Mouse (Mus musculus) limb, embryonic 13.5 days (tissue): ENCODE data around the gene Nfrkb. TPM values are rescaled to one million over a fixed set of nuclear protein-coding genes. Genes with fewer than 3 reads are reported as not detected.

ENCODE experiments used
- ATAC-seq: fragments of 200-750 bp; cut with Nextera tagmentation; 2 replicates; pipeline ENCODE4 v1.8.0; 2017; ENCODE audit warnings: low read depth, moderate number of reproducible peaks, moderate TSS enrichment; ENCODE audit not compliant: low FRiP score
- H3K27ac ChIP-seq: fragments of 300-500 bp; sonication (generic); 2 replicates; pipeline ENCODE4 v1.5.1; 2015; ENCODE audit warnings: inconsistent platforms, mild to moderate bottlenecking, moderate library complexity
- H3K27me3 ChIP-seq: fragments of 300-500 bp; sonication (generic); 2 replicates; pipeline ENCODE4 v1.6.1; 2015; ENCODE audit warnings: mild to moderate bottlenecking, inconsistent platforms
- H3K36me3 ChIP-seq: fragments of 300-500 bp; sonication (generic); 2 replicates; pipeline ENCODE4 v1.6.1; 2015; ENCODE audit warnings: inconsistent platforms, mild to moderate bottlenecking, moderate library complexity
- H3K4me1 ChIP-seq: fragments of 300-500 bp; sonication (generic); 2 replicates; pipeline ENCODE4 v1.6.1; 2015; ENCODE audit warnings: inconsistent platforms
- H3K4me2 ChIP-seq: fragments of 300-500 bp; sonication (generic); replicated peaks from 2 replicates; pipeline ENCODE4 v1.6.1; 2015; ENCODE audit warnings: inconsistent platforms, mild to moderate bottlenecking, moderate library complexity
- H3K4me3 ChIP-seq: fragments of 300-500 bp; sonication (generic); 2 replicates; pipeline ENCODE4 v1.5.1; 2015; ENCODE audit warnings: moderate library complexity, mild to moderate bottlenecking, inconsistent platforms
- H3K9ac ChIP-seq: fragments of 300-500 bp; sonication (generic); 2 replicates; pipeline ENCODE4 v1.6.1; 2015; ENCODE audit warnings: mild to moderate bottlenecking, inconsistent platforms
- H3K9me3 ChIP-seq: fragments of 300-500 bp; sonication (generic); 2 replicates; pipeline ENCODE4 v1.6.1; 2016; ENCODE audit warnings: inconsistent platforms
- WGBS: fragments of 180-500 bp; shearing (Covaris S2); methylation state at CpG from one replicate; pipeline ENCODE4 v1.1.7; 2015; 5-methylcytosine and 5-hydroxymethylcytosine counted together
- polyA plus RNA-seq: library from polyadenylated mRNA; unstranded; fragments of >200 nt; fragmentation: Nextera tagmentation; extraction: Ambion mirVana; gene quantifications from 2 replicates; pipeline ENCODE4 v1.2.1, GENCODE M21; 2015

Gene Nfrkb
- polyA plus RNA-seq, 1 experiment from 2014 or later = 29.0 TPM

DNA sequence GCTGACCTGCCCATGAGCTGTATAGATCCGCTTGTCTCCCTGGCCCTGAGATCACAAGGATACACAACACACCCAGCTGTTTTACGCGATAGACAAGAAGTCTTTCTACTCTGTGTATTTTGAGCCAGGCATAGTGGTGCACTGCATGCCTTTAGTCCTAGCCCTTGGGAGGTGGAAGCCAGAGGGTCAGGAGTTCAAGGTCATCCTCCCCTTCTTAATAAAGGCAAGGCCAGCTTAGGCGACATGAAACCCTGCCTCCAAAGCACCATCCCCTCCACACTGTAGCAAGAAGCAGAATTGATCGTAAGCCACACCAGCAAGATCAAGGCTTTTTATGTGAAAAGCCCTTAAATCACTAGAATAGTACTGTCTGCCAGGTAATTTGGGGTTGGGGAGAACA, 45.8 kb downstream of the Nfrkb start:
- Histone ChIP-seq H3K4me3 (no peak overlapping the region), H3K27me3 (no peaks in the 10 kb centered on the region), H3K4me2 (no peak overlapping the region), H3K9ac (no peak overlapping the region), H3K9me3 (no peaks in the 10 kb centered on the region), H3K4me1 (no peaks in the 10 kb centered on the region), H3K27ac (no peak overlapping the region), H3K36me3 (no peaks in the 10 kb centered on the region)
- 72% methylated on average over 5 of the region's 5 CpGs for WGBS
- ATAC-seq = no peak

DNA sequence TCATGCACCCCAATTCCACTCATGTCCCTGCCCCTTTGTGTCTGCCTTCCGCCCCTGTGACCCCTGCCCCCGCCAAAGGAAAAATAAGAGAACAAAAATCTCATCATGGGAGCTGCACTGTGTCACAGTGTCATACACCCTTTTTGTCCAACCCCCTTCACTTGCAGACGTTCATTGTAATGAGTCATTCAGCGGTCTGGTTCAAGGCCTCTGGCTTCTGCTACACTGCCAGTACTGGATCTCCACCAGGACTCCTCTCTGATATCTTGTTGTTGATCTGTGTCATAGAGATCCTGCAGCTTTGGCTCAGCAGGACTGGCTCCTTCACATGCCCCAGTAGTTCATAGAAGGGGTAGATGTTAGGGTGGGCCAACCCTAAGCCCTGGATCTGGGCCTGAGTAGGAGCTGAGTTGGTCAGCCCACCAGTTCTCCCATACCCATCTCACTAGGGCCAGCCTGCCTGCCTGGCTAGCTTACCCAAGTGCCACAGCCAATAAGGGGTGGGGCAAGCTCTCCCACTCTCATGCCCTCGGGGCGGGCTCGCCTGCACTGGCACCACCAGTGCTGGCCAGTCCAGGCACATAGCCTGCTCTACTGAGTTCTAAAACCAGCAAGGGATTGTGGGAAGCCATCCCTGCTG, 46.5 kb downstream of the Nfrkb start:
- no peak overlapping the region for H3K27ac ChIP-seq
- H3K9me3 ChIP-seq = no peaks in the 10 kb centered on the region
- no peak overlapping the region for H3K4me2 ChIP-seq
- no peaks in the 10 kb centered on the region for H3K27me3 ChIP-seq
- no peaks in the 10 kb centered on the region for H3K4me1 ChIP-seq
- WGBS = 79% methylated on average over 7 of the region's 7 CpGs
- H3K9ac ChIP-seq = no peak overlapping the region
- H3K36me3 ChIP-seq = no peaks in the 10 kb centered on the region
- H3K4me3 ChIP-seq = no peak overlapping the region
- ATAC-seq = no peak

DNA sequence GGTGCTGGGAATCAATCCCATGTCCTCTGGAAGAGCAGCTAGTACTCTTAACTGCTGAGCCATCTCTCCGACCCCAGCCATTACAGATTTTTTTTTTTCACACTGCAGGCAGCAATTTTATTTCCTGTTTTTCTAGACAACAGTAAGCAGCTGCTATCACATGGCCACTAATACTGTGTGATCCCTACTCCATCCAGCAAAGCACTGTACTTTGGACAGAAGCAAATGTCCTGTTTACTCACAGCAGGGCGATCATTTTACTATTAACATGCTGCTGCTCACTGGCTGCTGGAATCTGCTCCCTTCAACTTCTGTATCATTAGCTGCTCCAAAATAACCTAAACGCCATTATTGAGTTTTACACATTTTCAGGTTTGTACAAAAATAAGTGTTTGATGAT, 47.4 kb downstream of the Nfrkb start:
- Histone ChIP-seq H3K36me3 (no peaks in the 10 kb centered on the region), H3K4me3 (no peak overlapping the region), H3K9me3 (no peaks in the 10 kb centered on the region), H3K4me1 (no peaks in the 10 kb centered on the region), H3K9ac (no peak overlapping the region), H3K27ac (no peak overlapping the region), H3K4me2 (no peak overlapping the region), H3K27me3 (no peaks in the 10 kb centered on the region)
- WGBS = 76% methylated on average over 3 of the region's 3 CpGs
- ATAC-seq = no peak

DNA sequence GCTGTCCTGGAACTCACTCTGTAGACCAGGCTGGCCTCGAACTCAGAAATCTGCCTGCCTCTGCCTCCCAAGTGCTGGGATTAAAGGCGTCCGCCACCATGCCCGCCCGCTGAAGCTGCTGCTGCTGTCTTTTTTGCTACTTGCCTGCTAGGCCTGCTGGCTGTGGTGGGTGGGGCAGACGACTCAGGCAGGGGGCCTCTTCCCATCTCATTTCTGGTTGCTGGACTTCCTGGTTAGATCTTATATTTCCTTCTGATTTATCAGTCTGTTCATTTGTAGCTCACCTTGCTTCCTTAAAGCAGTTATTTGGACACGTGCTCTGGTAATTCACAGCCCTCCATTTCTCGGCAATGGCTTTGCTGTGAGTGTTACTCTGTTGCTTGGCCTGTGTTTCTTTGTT, 49.4 kb downstream of the Nfrkb start:
- ATAC-seq = no peak
- Histone ChIP-seq H3K4me2 (no peak overlapping the region), H3K36me3 (no peaks in the 10 kb centered on the region), H3K9ac (no peak overlapping the region), H3K27me3 (no peaks in the 10 kb centered on the region), H3K4me1 (no peaks in the 10 kb centered on the region), H3K27ac (no peak overlapping the region), H3K9me3 (no peaks in the 10 kb centered on the region), H3K4me3 (no peak overlapping the region)
- 86% methylated on average over 8 of the region's 8 CpGs for WGBS

DNA sequence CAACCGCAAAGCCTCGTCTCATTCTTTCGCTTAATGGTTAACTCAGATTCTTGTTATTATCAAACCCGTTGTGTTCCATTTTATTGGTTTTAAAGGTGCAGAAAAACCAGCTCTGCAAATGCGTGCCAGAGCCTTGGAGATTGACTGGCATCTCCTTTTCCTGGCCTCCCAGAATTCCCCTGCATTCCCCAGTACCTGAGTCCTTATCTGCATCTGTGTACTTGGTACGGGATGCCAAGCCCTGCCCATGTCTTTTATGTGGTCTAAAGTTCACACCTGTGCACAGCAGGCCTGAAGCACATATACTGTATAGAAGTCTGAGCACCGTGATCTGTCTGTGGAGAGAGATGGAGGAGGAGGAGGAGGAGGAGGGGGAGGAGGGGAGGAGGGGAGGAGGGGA, 51.9 kb downstream of the Nfrkb start:
- WGBS = 67% methylated on average over 7 of the region's 7 CpGs
- H3K9me3 ChIP-seq = no peaks in the 10 kb centered on the region

DNA sequence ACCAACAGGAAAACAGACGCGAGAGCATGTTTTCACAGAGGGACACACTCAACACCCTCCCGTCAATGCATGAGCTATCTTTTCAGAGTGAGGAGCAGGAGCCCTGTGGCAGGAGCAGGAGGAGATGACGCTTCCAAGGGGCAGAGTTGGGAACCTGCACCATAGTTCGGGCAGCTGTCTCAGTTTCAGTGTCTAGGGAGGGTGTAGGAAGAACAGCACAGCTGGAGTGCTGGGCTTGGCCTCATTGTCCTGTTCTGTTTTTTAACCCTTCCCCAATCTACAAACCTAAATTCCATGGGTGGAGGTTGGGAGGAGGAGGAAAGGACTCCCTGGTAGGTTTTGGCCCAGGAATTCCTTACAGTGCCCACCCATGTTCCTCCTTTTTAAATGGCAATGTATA, 52.8 kb downstream of the Nfrkb start:
- H3K27ac ChIP-seq = no peak overlapping the region
- H3K4me2 ChIP-seq = no peak overlapping the region
- H3K36me3 ChIP-seq = no peaks in the 10 kb centered on the region
- H3K27me3 ChIP-seq = no peaks in the 10 kb centered on the region
- no peaks in the 10 kb centered on the region for H3K9me3 ChIP-seq
- 68% methylated on average over 5 of the region's 5 CpGs for WGBS
- no peak overlapping the region for H3K9ac ChIP-seq
- ATAC-seq = no peak
- H3K4me3 ChIP-seq = no peak overlapping the region
- H3K4me1 ChIP-seq = no peaks in the 10 kb centered on the region

More for the DNA sequence above, 51.9 kb downstream of the Nfrkb start:
- H3K4me2 ChIP-seq = no peak overlapping the region
- no peak overlapping the region for H3K9ac ChIP-seq
- H3K27me3 ChIP-seq = no peaks in the 10 kb centered on the region
- H3K27ac ChIP-seq = no peak overlapping the region
- ATAC-seq = no peak
- H3K36me3 ChIP-seq = no peaks in the 10 kb centered on the region
- no peaks in the 10 kb centered on the region for H3K4me1 ChIP-seq
- no peak overlapping the region for H3K4me3 ChIP-seq

DNA sequence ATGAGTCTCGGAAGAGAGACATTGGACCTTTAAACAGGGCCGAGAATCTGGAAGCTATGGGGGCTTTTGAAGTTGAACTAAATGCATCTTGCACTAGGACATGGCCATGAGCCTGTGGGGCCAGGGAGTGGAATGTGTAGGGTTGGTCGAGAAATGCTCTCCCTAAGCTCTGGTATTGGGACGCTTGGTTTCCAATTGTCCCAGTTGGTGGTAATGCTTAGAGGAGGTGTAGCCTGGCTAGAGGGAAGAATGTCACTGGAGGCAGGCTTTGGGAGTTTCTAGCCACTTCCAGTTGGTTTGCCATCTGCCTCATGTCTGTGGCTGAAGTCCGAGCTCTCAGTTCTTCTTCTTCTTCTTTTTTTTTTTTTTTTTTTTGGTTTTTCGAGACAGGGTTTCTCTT, 53.3 kb downstream of the Nfrkb start:
- no peak overlapping the region for H3K4me3 ChIP-seq
- ATAC-seq = no peak

DNA sequence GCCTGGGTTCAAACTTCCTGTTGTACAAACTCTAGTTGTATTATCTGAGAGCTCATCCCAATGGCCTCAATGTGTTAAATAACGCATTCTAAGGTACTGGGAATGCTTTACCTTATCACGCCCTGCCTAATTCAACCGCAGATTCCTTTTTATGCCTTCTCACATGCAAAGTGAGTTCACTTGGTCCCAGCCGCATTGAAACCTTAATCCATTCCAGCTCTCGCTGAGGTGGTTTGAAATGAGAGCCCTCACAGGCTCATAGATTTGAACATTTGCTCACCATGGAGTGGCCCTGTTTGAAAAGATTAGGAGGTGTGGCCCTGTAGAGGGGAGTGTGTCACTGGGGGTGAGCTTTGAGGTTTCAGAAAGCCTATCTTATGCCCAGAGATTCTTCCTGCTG, 54.4 kb downstream of the Nfrkb start:
- Histone ChIP-seq H3K36me3 (no peaks in the 10 kb centered on the region), H3K4me2 (no peak overlapping the region), H3K9me3 (no peaks in the 10 kb centered on the region), H3K27ac (no peak overlapping the region), H3K9ac (no peak overlapping the region), H3K4me3 (no peak overlapping the region), H3K4me1 (no peaks in the 10 kb centered on the region), H3K27me3 (no peaks in the 10 kb centered on the region)
- no peak for ATAC-seq
- WGBS = 83% methylated on average over 5 of the region's 5 CpGs

More for the DNA sequence above, 53.3 kb downstream of the Nfrkb start:
- 84% methylated on average over 5 of the region's 6 CpGs for WGBS
- no peak overlapping the region for H3K27ac ChIP-seq
- H3K9me3 ChIP-seq = no peaks in the 10 kb centered on the region
- H3K4me1 ChIP-seq = no peaks in the 10 kb centered on the region
- no peak overlapping the region for H3K9ac ChIP-seq
- no peak overlapping the region for H3K4me2 ChIP-seq
- H3K36me3 ChIP-seq = no peaks in the 10 kb centered on the region
- no peaks in the 10 kb centered on the region for H3K27me3 ChIP-seq

DNA sequence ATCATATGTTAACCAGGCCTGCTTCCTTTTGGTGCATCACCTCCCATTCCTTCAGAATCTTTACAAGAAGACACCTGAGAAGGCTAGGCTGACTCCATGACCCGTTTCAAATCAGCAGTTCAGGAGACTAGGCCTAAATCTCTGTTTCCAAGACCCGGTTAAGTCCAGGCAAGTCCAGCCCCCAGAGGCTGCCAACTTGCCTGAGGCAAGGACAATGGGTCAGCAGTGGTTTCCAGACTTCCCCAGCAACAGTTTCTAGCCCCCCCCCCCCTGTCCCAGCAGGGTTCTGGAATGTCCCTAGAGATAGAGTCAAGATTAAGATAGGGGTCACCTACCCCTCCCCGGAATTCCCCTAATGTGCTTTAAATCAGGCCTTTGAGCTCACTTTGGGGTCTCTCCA, 55.5 kb downstream of the Nfrkb start:
- ATAC-seq = no peak
- no peaks in the 10 kb centered on the region for H3K4me1 ChIP-seq
- no peaks in the 10 kb centered on the region for H3K27me3 ChIP-seq
- no peak overlapping the region for H3K4me2 ChIP-seq
- H3K9ac ChIP-seq = no peak overlapping the region
- H3K36me3 ChIP-seq = no peaks in the 10 kb centered on the region
- H3K9me3 ChIP-seq = no peaks in the 10 kb centered on the region
- H3K4me3 ChIP-seq = no peak overlapping the region
- no peak overlapping the region for H3K27ac ChIP-seq
- WGBS = 84% methylated on average over 3 of the region's 3 CpGs

DNA sequence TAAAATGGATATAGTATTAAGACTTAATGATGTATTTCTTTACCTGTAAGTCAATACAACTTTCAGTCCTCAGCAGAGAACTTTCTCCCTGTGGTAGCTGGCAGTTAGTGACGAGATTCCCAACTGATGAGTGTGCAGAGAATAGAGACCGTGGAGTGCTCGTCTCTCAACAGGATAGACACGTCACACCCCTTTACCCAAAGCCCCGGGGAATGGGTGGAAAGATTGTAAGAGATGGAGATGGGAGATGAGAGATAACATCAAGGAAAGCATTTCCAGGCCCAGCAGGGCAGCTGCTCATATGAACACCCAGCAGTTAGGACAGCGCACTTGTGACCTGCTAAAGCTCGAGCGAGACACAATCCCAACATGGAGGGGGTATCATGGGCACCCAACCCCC, 58.2 kb downstream of the Nfrkb start:
- H3K9ac ChIP-seq = no peak overlapping the region
- H3K9me3 ChIP-seq = no peaks in the 10 kb centered on the region
- H3K27ac ChIP-seq = no peak overlapping the region
- no peaks in the 10 kb centered on the region for H3K27me3 ChIP-seq
- H3K4me3 ChIP-seq = no peak overlapping the region
- H3K36me3 ChIP-seq = no peaks in the 10 kb centered on the region
- no peaks in the 10 kb centered on the region for H3K4me1 ChIP-seq
- ATAC-seq = no peak
- H3K4me2 ChIP-seq = no peak overlapping the region
- 77% methylated on average over 8 of the region's 8 CpGs for WGBS

DNA sequence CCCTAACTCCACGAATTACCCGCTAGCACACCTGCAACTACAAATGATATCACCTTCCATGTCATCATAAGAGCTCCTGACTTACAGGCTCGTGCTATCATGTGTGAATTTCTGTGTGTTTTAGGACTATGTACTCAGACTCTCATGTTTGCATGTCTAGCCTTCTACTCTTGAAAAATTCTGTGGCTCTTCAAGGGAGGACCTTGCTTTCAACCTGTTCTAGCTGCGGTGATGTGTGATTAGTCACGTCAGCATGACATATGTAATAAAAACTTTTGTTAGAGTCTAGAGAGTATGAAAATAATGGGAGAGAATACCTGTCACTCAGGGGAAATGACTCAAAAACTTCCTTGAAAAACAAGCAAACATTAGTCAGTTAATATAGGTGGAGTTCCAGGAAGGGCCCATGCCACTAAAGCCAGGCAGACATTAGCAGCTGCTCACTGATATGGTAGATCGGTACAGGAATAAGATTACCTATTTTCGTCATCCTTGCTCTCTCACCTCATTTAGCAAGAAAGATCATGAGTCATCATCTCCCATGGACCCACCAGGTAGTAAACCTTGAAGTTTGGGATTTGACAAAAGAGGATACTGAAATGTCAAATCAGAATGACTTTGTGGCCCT, 63.3 kb downstream of the Nfrkb start:
- WGBS = 93% methylated on average over 7 of the region's 7 CpGs
- Histone ChIP-seq H3K27ac (no peak overlapping the region), H3K36me3 (no peaks in the 10 kb centered on the region), H3K9ac (no peak overlapping the region), H3K4me1 (peaks cover 5% of the 10 kb centered on the region; the same call in 1 of the 2 replicates), H3K9me3 (no peaks in the 10 kb centered on the region), H3K27me3 (no peaks in the 10 kb centered on the region), H3K4me3 (no peak overlapping the region), H3K4me2 (no peak overlapping the region)
- no peak for ATAC-seq

DNA sequence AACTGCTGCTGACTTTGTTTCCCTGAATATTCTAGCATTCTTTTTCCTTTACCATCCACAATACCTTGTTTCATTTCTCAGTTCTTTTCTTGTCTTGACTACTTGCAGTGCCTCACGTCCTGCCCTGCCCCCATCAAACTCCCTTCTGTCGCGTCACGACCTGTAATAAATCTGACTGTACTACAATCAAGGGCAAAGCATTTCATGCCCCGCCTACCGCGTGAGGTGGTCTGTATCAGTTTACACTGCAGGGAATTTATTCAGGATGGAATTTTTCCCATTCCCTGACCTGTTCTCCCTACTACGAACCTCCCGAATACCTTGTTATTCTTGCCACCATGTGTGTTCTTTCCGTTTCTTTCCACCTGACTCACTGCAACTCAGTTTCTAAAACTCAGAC, 66.2 kb downstream of the Nfrkb start:
- Histone ChIP-seq H3K4me3 (no peak overlapping the region), H3K9me3 (no peaks in the 10 kb centered on the region), H3K27me3 (no peaks in the 10 kb centered on the region), H3K27ac (no peak overlapping the region), H3K4me1 (peaks cover 5% of the 10 kb centered on the region; the same call in 1 of the 2 replicates), H3K9ac (no peak overlapping the region), H3K36me3 (no peaks in the 10 kb centered on the region), H3K4me2 (no peak overlapping the region)
- ATAC-seq = no peak
- WGBS = 31% methylated on average over 10 of the region's 10 CpGs

DNA sequence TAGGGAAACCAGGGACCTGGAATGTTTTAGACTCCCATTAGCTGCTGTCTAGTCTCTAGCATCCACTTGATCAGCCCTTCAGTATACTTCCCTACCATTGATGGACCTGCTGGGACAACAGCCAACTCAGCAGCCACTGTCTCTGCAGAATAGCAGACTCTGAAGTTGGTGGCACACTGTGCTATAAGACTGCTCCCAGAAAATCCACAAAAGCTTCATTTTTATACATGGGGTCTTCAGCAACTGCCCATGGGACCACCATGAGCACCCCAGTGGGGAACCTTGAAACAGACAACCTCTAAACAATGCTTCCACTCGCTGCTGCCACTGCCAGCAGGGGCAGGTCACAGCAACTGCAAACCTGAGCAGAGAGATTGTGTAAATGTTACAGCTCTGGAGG, 68.4 kb downstream of the Nfrkb start:
- H3K4me2 ChIP-seq = no peak overlapping the region

More for the DNA sequence above, 68.4 kb downstream of the Nfrkb start:
- H3K27ac ChIP-seq = no peak overlapping the region
- no peaks in the 10 kb centered on the region for H3K36me3 ChIP-seq
- H3K4me1 ChIP-seq = peaks cover 5% of the 10 kb centered on the region; the same call in 1 of the 2 replicates
- H3K4me3 ChIP-seq = no peak overlapping the region
- no peak for ATAC-seq
- no peak overlapping the region for H3K9ac ChIP-seq
- no peaks in the 10 kb centered on the region for H3K27me3 ChIP-seq
- no peaks in the 10 kb centered on the region for H3K9me3 ChIP-seq
- 43% methylated on average over 1 of the region's 1 CpGs for WGBS
